Mouse (Mus musculus): Measurements from ENCODE around the gene Maml3.

GRCm38 (mm10) chr3:51954441-51954840 lies 150.4 kb downstream of the Maml3 start:
- no peak for TF ChIP-seq CTCF (IDR thresholded peaks at IDR 0.05)
- no peak for TF ChIP-seq EP300 (IDR thresholded peaks at IDR 0.05)

Measured in lung, postnatal 0 days (tissue).